Mouse (Mus musculus) liver, postnatal 0 days (tissue): ENCODE data around the gene Fzr1. TPM values are rescaled to one million over a fixed set of nuclear protein-coding genes. Genes with fewer than 3 reads are reported as not detected.
A peak's percentile ranks its signal among the peaks of the same experiment; 100 is the strongest.

Source experiments
- ATAC-seq: fragments of 200-750 bp; cut with Nextera tagmentation; 2 replicates; pipeline ENCODE4 v1.8.0; 2017; ENCODE audit warnings: mild to moderate bottlenecking, moderate library complexity
- DNase-seq: peaks from one replicate; pipeline ENCODE4 v3.0.0-alpha.2; 2016
- H3K27ac ChIP-seq: fragments of 300-500 bp; sonication (generic); 2 replicates; pipeline ENCODE4 v1.5.1; 2014; ENCODE audit warnings: antibody characterized with exemption, moderate library complexity, mild to moderate bottlenecking, low read depth
- H3K27me3 ChIP-seq: fragments of 300-500 bp; sonication (generic); 2 replicates; pipeline ENCODE4 v1.6.1; 2014; ENCODE audit warnings: low read length, control low read depth, mixed read lengths; ENCODE audit not compliant: insufficient read depth
- H3K36me3 ChIP-seq: fragments of 300-500 bp; sonication (generic); replicated peaks from 2 replicates; pipeline ENCODE4 v1.6.1; 2014; ENCODE audit warnings: mild to moderate bottlenecking, control low read depth, low read length, moderate library complexity, mixed read lengths; ENCODE audit not compliant: insufficient read depth
- H3K4me1 ChIP-seq: fragments of 300-500 bp; sonication (generic); 2 replicates; pipeline ENCODE4 v1.6.1; 2014; ENCODE audit warnings: antibody characterized with exemption, mild to moderate bottlenecking, control low read depth; ENCODE audit not compliant: insufficient read depth
- H3K4me2 ChIP-seq: fragments of 300-500 bp; sonication (generic); 2 replicates; pipeline ENCODE4 v1.6.1; 2014; ENCODE audit warnings: low read depth, mild to moderate bottlenecking, low read length, moderate library complexity, mixed read lengths
- H3K4me3 ChIP-seq: fragments of 300-500 bp; sonication (generic); 2 replicates; pipeline ENCODE4 v1.5.1; 2014; ENCODE audit warnings: low read depth, low read length
- H3K9ac ChIP-seq: fragments of 300-500 bp; sonication (generic); replicated peaks from 2 replicates; pipeline ENCODE4 v1.6.1; 2014; ENCODE audit warnings: mild to moderate bottlenecking, moderate library complexity
- H3K9me3 ChIP-seq: fragments of 300-500 bp; sonication (generic); 2 replicates; pipeline ENCODE4 v1.6.1; 2016; ENCODE audit warnings: mild to moderate bottlenecking, control low read depth, low read length, mixed read lengths
- CTCF ChIP-seq: sonication (generic); IDR thresholded peaks from 2 replicates; pipeline ENCODE4 v1.5.1; 2016; ENCODE audit warnings: antibody characterized with exemption, low read depth
- EP300 ChIP-seq: IDR thresholded peaks from 2 replicates; pipeline ENCODE4 v1.6.1; 2016; ENCODE audit warnings: antibody characterized with exemption, low read depth, mild to moderate bottlenecking
- WGBS: fragments of 180-500 bp; shearing (Covaris S2); extraction: QIAGEN DNeasy Blood & Tissue Kit; methylation state at CpG from one replicate; pipeline ENCODE4 v1.1.7; 2014; ENCODE audit not compliant: insufficient replicate concordance; 5-methylcytosine and 5-hydroxymethylcytosine counted together
- polyA plus RNA-seq: library from polyadenylated mRNA; unstranded; fragments of >200 nt; fragmentation: Nextera tagmentation; extraction: Ambion mirVana; gene quantifications from 2 replicates; pipeline ENCODE4 v1.2.1, GENCODE M21; 2015

The Fzr1 gene
- polyA plus RNA-seq, 1 experiment from 2014 or later: 69.7 TPM

GRCm38 (mm10) chr10:81424246-81425051 lies 46.1 kb upstream of the Fzr1 start:
- 34% methylated on average over 23 of the region's 25 CpGs for WGBS
- TF ChIP-seq CTCF (no peak), EP300 (no peak)
- ATAC-seq (no peak), DNase-seq (peak; percentile 29)
- Histone ChIP-seq H3K27ac (no peak overlapping the region; the same call in 1 of the 2 replicates), H3K36me3 (no peaks in the 10 kb centered on the region), H3K9me3 (no peaks in the 10 kb centered on the region), H3K9ac (no peak overlapping the region), H3K4me2 (0 out of 2 replicates have a peak overlapping the region, but pooled peaks have one; percentile 22), H3K4me1 (peaks cover 28% of the 10 kb centered on the region), H3K4me3 (no peak overlapping the region), H3K27me3 (peaks cover 25% of the 10 kb centered on the region)

- no peak for TF ChIP-seq CTCF
- no peak for TF ChIP-seq EP300
- DNase-seq (no peak), ATAC-seq (no peak)
- no peak overlapping the region for H3K27ac ChIP-seq
- H3K9ac ChIP-seq: no peak overlapping the region
- H3K4me1 ChIP-seq: peaks cover 26% of the 10 kb centered on the region
- peaks cover 25% of the 10 kb centered on the region for H3K27me3 ChIP-seq
- H3K4me3 ChIP-seq: no peak overlapping the region
- 0 out of 2 replicates have a peak, but pooled peaks cover 2% of the 10 kb centered on the region for H3K36me3 ChIP-seq
- no peak overlapping the region for H3K4me2 ChIP-seq
- WGBS: 58% methylated on average over 4 of the region's 4 CpGs
- no peaks in the 10 kb centered on the region for H3K9me3 ChIP-seq
Measured at GRCm38 (mm10) chr10:81423476-81424245, 45.3 kb upstream of the Fzr1 start.

GRCm38 (mm10) chr10:81422661-81423217 lies 44.4 kb upstream of the Fzr1 start:
- WGBS: 74% methylated on average over 3 of the region's 3 CpGs
- Histone ChIP-seq H3K36me3 (0 out of 2 replicates have a peak, but pooled peaks cover 2% of the 10 kb centered on the region), H3K27ac (peak overlapping the region; percentile 29; the same call in 1 of the 2 replicates), H3K4me3 (no peak overlapping the region), H3K9me3 (no peaks in the 10 kb centered on the region), H3K4me2 (no peak overlapping the region), H3K27me3 (peaks cover 24% of the 10 kb centered on the region), H3K9ac (no peak overlapping the region), H3K4me1 (peaks cover 29% of the 10 kb centered on the region)
- ATAC-seq (no peak), DNase-seq (no peak)
- TF ChIP-seq EP300: no peak
- no peak for TF ChIP-seq CTCF

GRCm38 (mm10) chr10:81422191-81422590 lies 43.9 kb upstream of the Fzr1 start:
- WGBS: 68% methylated on average over 6 of the region's 6 CpGs
- Histone ChIP-seq H3K9me3 (no peaks in the 10 kb centered on the region), H3K4me3 (no peak overlapping the region), H3K4me2 (no peak overlapping the region), H3K36me3 (0 out of 2 replicates have a peak, but pooled peaks cover 2% of the 10 kb centered on the region), H3K27me3 (peaks cover 19% of the 10 kb centered on the region), H3K9ac (no peak overlapping the region; the same call in 1 of the 2 replicates), H3K27ac (peak overlapping the region; percentile 29; the same call in 1 of the 2 replicates), H3K4me1 (peaks cover 30% of the 10 kb centered on the region)
- TF ChIP-seq EP300 (no peak), CTCF (no peak)
- ATAC-seq: peak; percentile 81
- DNase-seq: peak; percentile 48

- peak; percentile 71 for ATAC-seq
- Histone ChIP-seq H3K4me2 (no peak overlapping the region), H3K4me3 (no peak overlapping the region), H3K9ac (no peak overlapping the region; the same call in 1 of the 2 replicates), H3K27ac (no peak overlapping the region), H3K9me3 (no peaks in the 10 kb centered on the region), H3K4me1 (peaks cover 32% of the 10 kb centered on the region), H3K36me3 (0 out of 2 replicates have a peak, but pooled peaks cover 2% of the 10 kb centered on the region), H3K27me3 (peaks cover 15% of the 10 kb centered on the region)
- WGBS: 81% methylated on average over 5 of the region's 5 CpGs
- DNase-seq: peak; percentile 35
- TF ChIP-seq CTCF (no peak), EP300 (no peak)
Measured at GRCm38 (mm10) chr10:81421797-81422100, 43.4 kb upstream of the Fzr1 start.
